Mouse (Mus musculus) spleen, adult 2 months (tissue): ENCODE measurements around the gene Vti1a. TPM values are rescaled to one million over a fixed set of nuclear protein-coding genes. Genes with fewer than 3 reads are reported as not detected.
A peak's percentile ranks its signal among the peaks of the same experiment; 100 is the strongest.

ENCODE experiments used
- DNase-seq, 2 experiments: peaks; one replicate each; pipeline versions ENCODE4 v3.0.0 to v3.0.0-alpha.2; 2012 to 2021; ENCODE audit warnings: low spot score in 2 of 2, low read depth in 1 of 2
- H3K27ac ChIP-seq: fragments of 200-500 bp; 2 replicates; pipeline ENCODE4 v1.5.1; 2012; ENCODE audit warnings: low read length, inconsistent platforms; ENCODE audit not compliant: insufficient read depth
- H3K27me3 ChIP-seq: fragments of 200-500 bp; 2 replicates; pipeline ENCODE4 v1.6.1; 2012; ENCODE audit warnings: mild to moderate bottlenecking, moderate library complexity, low read length, inconsistent platforms; ENCODE audit not compliant: control insufficient read depth, insufficient read depth
- H3K36me3 ChIP-seq: fragments of 200-500 bp; 2 replicates; pipeline ENCODE4 v1.6.1; 2012; ENCODE audit warnings: mild to moderate bottlenecking, low read length, inconsistent platforms; ENCODE audit not compliant: control insufficient read depth, insufficient read depth
- H3K4me1 ChIP-seq: fragments of 200-500 bp; 2 replicates; pipeline ENCODE4 v1.6.1; 2011; ENCODE audit warnings: inconsistent platforms; ENCODE audit not compliant: control insufficient read depth, insufficient read depth, insufficient read length
- H3K4me3 ChIP-seq: fragments of 200-500 bp; 2 replicates; pipeline ENCODE4 v1.5.1; 2011; ENCODE audit warnings: mild to moderate bottlenecking, inconsistent platforms; ENCODE audit not compliant: insufficient read depth, insufficient read length; ENCODE audit errors: extremely low read depth
- CTCF ChIP-seq: fragments of 200-500 bp; IDR thresholded peaks from 2 replicates; pipeline ENCODE4 v1.5.1; 2011; ENCODE audit warnings: mild to moderate bottlenecking, inconsistent platforms; ENCODE audit not compliant: insufficient read depth, insufficient read length, insufficient replicate concordance; ENCODE audit errors: extremely low read depth
- POLR2A ChIP-seq: fragments of 200-500 bp; IDR thresholded peaks from 2 replicates; pipeline ENCODE4 v1.6.1; 2011; ENCODE audit warnings: low read depth, low read length, inconsistent platforms
- WGBS: fragments of 180-500 bp; shearing (Covaris S2); methylation state at CpG from one replicate; pipeline ENCODE4 v1.1.7; 2018; 5-methylcytosine and 5-hydroxymethylcytosine counted together
- polyA plus RNA-seq: library from polyadenylated mRNA; depleted of rRNA; stranded (reverse); fragments of >200 nt; gene quantifications from 2 replicates; pipeline ENCODE4 v1.2.3, GENCODE M21; 2012

Gene Vti1a
- polyA plus RNA-seq, 1 experiment, result 7.0 TPM

DNA sequence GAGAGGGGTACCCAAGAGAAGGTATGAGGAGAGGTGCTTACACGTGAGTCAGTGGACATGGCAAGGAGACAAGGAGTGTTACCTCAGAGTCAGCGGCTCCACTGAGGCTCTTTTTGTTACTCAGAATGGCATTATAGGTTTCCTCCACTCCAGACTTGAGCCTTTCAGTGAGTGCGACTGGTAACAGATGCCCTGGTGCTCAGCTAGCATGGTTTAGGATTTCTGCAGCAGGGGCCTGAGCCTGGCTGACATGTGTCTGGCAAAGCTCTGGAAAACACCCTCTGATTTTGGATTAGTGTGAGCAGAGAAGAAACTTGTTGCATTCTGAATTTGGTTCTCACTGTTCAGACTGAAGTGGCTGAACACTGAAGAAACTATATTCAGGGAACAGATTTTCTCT lies 209.0 kb downstream of the Vti1a start:
- Histone ChIP-seq H3K4me1 (no peaks in the 10 kb centered on the region), H3K27ac (no peak overlapping the region), H3K4me3 (no peak overlapping the region), H3K36me3 (no peaks in the 10 kb centered on the region), H3K27me3 (no peaks in the 10 kb centered on the region)
- 94% methylated on average over 3 of the region's 3 CpGs for WGBS
- TF ChIP-seq CTCF (no peak), POLR2A (no peak)
- no peak for DNase-seq

DNA sequence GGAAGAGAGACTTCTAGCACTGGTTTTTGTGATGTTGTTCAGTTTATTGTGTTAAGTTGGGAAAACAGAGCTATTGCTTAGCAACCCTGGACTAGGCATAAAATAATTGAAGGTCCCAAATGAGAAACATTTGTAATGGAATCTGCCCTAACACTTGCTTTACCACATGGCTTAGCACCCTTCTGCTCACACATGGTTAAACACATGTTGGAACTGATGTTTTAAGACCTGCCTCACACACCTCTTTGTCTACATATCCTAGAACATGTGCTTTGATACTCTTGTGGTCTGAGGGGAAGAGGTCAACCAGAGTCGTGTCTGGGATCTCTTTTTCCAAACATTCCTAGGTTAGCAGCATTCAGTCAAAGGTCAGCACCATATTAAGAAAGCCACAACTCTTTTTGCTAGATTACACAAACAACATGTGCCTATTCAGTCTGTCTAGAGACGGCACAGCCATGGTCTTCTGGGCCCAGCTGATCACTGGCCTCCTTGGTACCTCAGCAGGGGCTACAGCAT lies 210.7 kb downstream of the Vti1a start:
- no peaks in the 10 kb centered on the region for H3K27me3 ChIP-seq
- TF ChIP-seq CTCF, result no peak
- no peak for TF ChIP-seq POLR2A
- H3K27ac ChIP-seq, result no peak overlapping the region
- no peaks in the 10 kb centered on the region for H3K4me1 ChIP-seq
- no peak overlapping the region for H3K4me3 ChIP-seq
- 84% methylated on average over 2 of the region's 2 CpGs for whole genome bisulfite sequencing
- no peak for DNase-seq
- H3K36me3 ChIP-seq, result no peaks in the 10 kb centered on the region

- no peak for DNase-seq
- H3K4me3 ChIP-seq, result no peak overlapping the region
- no peaks in the 10 kb centered on the region for H3K27me3 ChIP-seq
- H3K27ac ChIP-seq, result no peak overlapping the region
- H3K4me1 ChIP-seq, result no peaks in the 10 kb centered on the region
- 90% methylated on average over 3 of the region's 3 CpGs for WGBS
- H3K36me3 ChIP-seq, result no peaks in the 10 kb centered on the region
- TF ChIP-seq POLR2A (no peak), CTCF (no peak)
These were observed 213.9 kb downstream of the Vti1a start for GRCm38 (mm10) chr19:55530041-55530440.

GRCm38 (mm10) chr19:55532681-55533080 lies 216.6 kb downstream of the Vti1a start:
- Histone ChIP-seq H3K4me1 (no peaks in the 10 kb centered on the region), H3K4me3 (no peak overlapping the region), H3K27ac (no peak overlapping the region), H3K36me3 (no peaks in the 10 kb centered on the region), H3K27me3 (no peaks in the 10 kb centered on the region)
- no peak for DNase-seq
- 87% methylated on average over 3 of the region's 3 CpGs for WGBS
- TF ChIP-seq CTCF (no peak), POLR2A (no peak)

- Histone ChIP-seq H3K27ac (no peak overlapping the region), H3K36me3 (no peaks in the 10 kb centered on the region), H3K4me3 (no peak overlapping the region), H3K27me3 (no peaks in the 10 kb centered on the region), H3K4me1 (no peaks in the 10 kb centered on the region)
- no peak for TF ChIP-seq POLR2A
- TF ChIP-seq CTCF, result no peak
- 93% methylated on average over 7 of the region's 7 CpGs for WGBS
- no peak for DNase-seq
These were observed 220.3 kb downstream of the Vti1a start for GRCm38 (mm10) chr19:55536273-55536937.

DNA sequence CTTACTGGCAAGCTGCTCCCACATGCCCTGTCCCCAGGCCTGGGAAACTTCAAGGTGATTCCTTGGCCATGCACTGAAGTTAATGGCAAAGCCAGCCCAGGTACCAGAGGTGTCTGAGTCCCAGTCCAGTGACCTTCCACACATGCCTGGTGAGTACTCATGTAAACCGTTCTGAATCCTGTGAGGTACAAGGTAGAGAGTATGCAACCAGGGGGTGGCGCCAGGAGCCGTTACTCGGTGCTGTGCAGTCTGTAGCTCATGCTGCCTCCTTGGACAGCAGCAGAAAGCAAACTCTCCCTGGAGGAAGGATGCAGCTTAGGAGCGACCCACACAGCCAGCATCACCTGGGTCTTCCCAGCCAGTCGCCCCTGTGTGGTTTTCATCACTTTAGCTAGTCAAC lies 221.6 kb downstream of the Vti1a start:
- DNase-seq, result peak in 1 of 2 experiments; percentile 30
- Histone ChIP-seq H3K27ac (no peak overlapping the region), H3K4me3 (no peak overlapping the region), H3K4me1 (no peaks in the 10 kb centered on the region), H3K36me3 (no peaks in the 10 kb centered on the region), H3K27me3 (no peaks in the 10 kb centered on the region)
- TF ChIP-seq POLR2A (no peak), CTCF (peak; percentile 46; the same call in 1 of the 2 replicates)
- 43% methylated on average over 6 of the region's 6 CpGs for WGBS

DNA sequence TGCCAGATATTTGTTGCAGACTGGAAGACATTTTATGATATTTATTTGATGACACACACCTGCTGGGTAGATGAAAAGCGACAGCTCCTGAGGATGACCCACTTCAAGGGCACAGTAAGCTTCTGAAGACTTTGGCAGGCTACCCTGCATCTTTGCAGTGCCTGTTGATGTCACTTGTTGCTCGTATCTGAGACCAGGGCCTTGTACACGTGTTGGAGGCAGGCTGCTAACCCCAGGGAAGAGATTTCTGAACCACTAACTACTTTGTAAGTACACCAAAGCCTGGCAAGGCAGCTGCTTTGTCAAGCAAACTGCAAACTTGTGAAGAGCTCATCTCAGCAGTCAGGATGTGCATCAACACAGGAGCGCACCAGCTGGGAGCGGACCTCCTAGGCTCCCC lies 225.5 kb downstream of the Vti1a start:
- Histone ChIP-seq H3K27me3 (no peaks in the 10 kb centered on the region), H3K27ac (no peak overlapping the region), H3K4me3 (no peak overlapping the region), H3K4me1 (peaks cover 3% of the 10 kb centered on the region; the same call in 1 of the 2 replicates), H3K36me3 (no peaks in the 10 kb centered on the region)
- 82% methylated on average over 5 of the region's 5 CpGs for WGBS
- DNase-seq, result no peak
- TF ChIP-seq CTCF, result no peak
